Mouse (Mus musculus): ENCODE measurements around the gene Wdr3. TPM values are rescaled to one million over a fixed set of nuclear protein-coding genes. Genes with fewer than 3 reads are reported as not detected.

Wdr3 gene
- polyA plus RNA-seq, 1 experiment from 2014 or later = 37.2 TPM

DNA sequence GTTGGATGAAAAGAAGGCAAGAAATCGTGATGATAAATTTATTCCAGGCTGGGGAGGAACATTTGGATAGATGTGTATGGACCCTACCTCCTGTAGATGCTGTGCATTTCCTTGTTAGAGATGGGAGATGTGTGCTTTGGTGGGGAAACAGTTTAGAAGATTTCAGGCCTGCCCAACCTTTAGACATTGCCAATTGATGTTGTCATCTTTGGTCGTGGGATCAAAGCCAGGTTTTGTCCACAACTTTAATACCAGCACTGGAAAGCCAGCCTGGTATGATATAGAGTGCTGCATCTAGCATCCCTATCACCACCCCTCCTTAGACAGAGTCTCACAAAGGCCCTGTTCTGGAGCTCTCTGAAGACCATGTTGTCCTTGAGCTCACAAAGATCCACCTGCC lies 1.3 kb upstream of the Wdr3 start:
- Histone ChIP-seq H3K9me3 (ENCODE audit: control insufficient read depth, low read length) (no peaks in the 10 kb centered on the region), H3K27ac (replicated peaks; ENCODE audit: low read depth, low read length) (no peak overlapping the region), H3K4me3 (replicated peaks; ENCODE audit: low read depth, low read length) (0 out of 2 replicates have a peak overlapping the region, but pooled peaks have one; percentile 86), H3K27me3 (ENCODE audit: control insufficient read depth, insufficient read depth, low read length) (no peaks in the 10 kb centered on the region), H3K4me1 (ENCODE audit: control insufficient read depth, insufficient read depth, low read length) (peaks cover 14% of the 10 kb centered on the region; the same call in 1 of the 2 replicates), H3K36me3 (ENCODE audit: control insufficient read depth, insufficient read depth, low read length) (peaks cover 29% of the 10 kb centered on the region), H3K4me2 (ENCODE audit: low read length) (peak overlapping the region; percentile 83), H3K9ac (replicated peaks; ENCODE audit: low read length) (no peak overlapping the region; the same call in 1 of the 2 replicates)
- ATAC-seq (ENCODE audit: low FRiP score, low TSS enrichment) = no peak
- no peak for DNase-seq
- 88% methylated on average over 2 of the region's 2 CpGs for WGBS

DNA sequence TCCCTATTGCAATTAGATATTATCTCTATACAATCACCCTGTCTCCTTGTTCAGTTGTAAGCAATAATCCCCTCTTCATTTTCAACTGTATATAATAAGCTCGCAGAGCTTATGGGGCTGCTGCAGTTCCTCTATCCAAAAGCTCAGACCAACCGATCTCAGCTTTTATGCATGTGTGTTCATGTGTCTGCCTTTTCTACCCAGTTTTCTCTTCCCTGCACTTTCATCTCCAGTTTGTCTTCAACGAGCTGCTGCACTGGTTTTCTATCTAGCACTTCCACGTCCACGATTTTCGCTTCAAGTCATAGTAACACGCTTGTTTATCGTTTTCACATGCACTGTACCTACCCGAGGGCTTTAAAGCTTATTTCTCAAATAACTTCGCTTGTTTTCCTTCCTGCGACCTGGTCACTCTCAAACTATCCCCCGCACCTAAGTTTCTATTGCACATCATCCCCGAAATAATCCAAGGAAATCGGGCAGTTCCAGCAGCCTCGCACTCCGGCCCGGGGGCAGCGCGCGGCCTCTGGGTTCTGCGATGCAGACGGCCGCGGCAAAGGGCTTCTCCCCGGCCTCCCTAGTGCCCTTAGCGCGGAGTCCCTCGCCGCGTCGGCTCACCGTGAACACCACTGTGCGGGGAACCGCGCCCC lies 417 bp downstream of the Wdr3 start:
- DNase-seq = no peak
- H3K27ac ChIP-seq (replicated peaks; ENCODE audit: low read depth, low read length) = 0 out of 2 replicates have a peak overlapping the region, but pooled peaks have one; percentile 26
- H3K4me2 ChIP-seq (ENCODE audit: low read length) = peak overlapping the region; percentile 83
- H3K4me1 ChIP-seq (ENCODE audit: control insufficient read depth, insufficient read depth, low read length) = peaks cover 14% of the 10 kb centered on the region; the same call in 1 of the 2 replicates
- no peaks in the 10 kb centered on the region for H3K27me3 ChIP-seq (ENCODE audit: control insufficient read depth, insufficient read depth, low read length)
- H3K9me3 ChIP-seq (ENCODE audit: control insufficient read depth, low read length) = no peaks in the 10 kb centered on the region
- 2% methylated on average over 35 of the region's 35 CpGs for WGBS
- peak overlapping the region; percentile 86 for H3K4me3 ChIP-seq (replicated peaks; ENCODE audit: low read depth, low read length)
- H3K36me3 ChIP-seq (ENCODE audit: control insufficient read depth, insufficient read depth, low read length) = peaks cover 34% of the 10 kb centered on the region
- H3K9ac ChIP-seq (replicated peaks; ENCODE audit: low read length) = peak overlapping the region; percentile 87
- peak; percentile 1; the same call in 1 of the 2 replicates for ATAC-seq (ENCODE audit: low FRiP score, low TSS enrichment)

DNA sequence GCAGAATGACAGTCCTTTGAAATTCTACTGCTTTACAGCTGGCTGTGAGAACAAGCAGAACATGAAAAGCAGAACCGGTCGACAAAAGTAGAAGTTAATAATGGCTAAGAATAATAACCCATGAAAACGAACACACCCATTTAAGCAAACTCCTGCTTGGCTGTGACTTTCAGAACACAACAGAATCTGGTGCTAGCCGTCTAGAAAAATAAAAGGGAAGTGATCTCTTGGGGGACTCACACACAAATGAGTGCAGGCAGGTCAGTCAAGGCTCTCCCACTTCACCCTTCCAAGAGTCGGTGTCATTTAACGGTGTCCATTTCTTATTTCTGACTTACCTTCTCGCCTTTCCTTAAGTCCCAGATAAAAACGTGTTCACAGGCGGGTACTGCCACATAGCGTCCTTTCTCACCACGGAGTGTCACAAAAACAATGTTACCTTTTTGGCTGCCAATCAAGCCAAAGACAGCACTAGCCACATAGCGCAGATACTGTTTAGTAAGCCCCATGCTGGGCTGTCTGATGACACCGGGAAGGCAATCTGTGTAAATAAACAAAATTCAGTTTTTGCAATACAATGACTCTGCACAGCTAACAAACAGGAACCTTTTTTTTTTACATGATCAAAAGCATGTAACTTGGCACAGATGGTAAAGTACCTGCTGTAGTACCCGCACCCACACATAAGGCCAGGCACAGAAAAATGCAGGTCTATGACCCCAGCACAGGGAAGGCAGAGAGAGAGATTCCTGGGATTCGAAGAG lies 1.3 kb downstream of the Wdr3 start:
- Histone ChIP-seq H3K36me3 (ENCODE audit: control insufficient read depth, insufficient read depth, low read length) (peaks cover 36% of the 10 kb centered on the region), H3K4me2 (ENCODE audit: low read length) (peak overlapping the region; percentile 83), H3K9ac (replicated peaks; ENCODE audit: low read length) (peak overlapping the region; percentile 87; the same call in 1 of the 2 replicates), H3K4me1 (ENCODE audit: control insufficient read depth, insufficient read depth, low read length) (peaks cover 14% of the 10 kb centered on the region; the same call in 1 of the 2 replicates), H3K4me3 (replicated peaks; ENCODE audit: low read depth, low read length) (peak overlapping the region; percentile 86), H3K9me3 (ENCODE audit: control insufficient read depth, low read length) (no peaks in the 10 kb centered on the region), H3K27ac (replicated peaks; ENCODE audit: low read depth, low read length) (no peak overlapping the region), H3K27me3 (ENCODE audit: control insufficient read depth, insufficient read depth, low read length) (no peaks in the 10 kb centered on the region)
- no peak for ATAC-seq (ENCODE audit: low FRiP score, low TSS enrichment)
- DNase-seq = no peak
- WGBS = 91% methylated on average over 15 of the region's 15 CpGs

DNA sequence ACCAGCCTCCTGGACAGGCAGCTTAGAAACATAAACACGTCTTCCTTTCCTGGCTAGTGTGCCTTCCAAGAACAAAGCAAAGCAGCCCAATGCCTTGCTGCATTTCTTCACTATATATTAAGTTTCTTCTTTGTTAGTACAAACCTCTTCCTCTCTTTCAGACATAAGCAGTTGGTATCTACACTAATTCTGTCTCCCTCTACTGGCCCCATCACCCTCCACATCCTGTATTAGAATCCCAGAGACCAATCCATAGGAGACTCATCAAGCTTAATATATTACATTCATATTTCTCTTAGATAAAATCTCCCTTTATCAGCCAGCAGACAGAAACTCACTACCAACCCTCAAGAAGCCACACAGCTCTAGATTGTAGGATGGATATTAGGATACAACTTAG lies 39.8 kb downstream of the Wdr3 start:
- H3K27ac ChIP-seq (replicated peaks; ENCODE audit: low read depth, low read length) = no peak overlapping the region
- no peak for ATAC-seq (ENCODE audit: low FRiP score, low TSS enrichment)
- H3K36me3 ChIP-seq (ENCODE audit: control insufficient read depth, insufficient read depth, low read length) = no peaks in the 10 kb centered on the region
- DNase-seq = no peak
- 81% methylated on average over 1 of the region's 1 CpGs for WGBS
- no peaks in the 10 kb centered on the region for H3K27me3 ChIP-seq (ENCODE audit: control insufficient read depth, insufficient read depth, low read length)
- no peak overlapping the region for H3K9ac ChIP-seq (replicated peaks; ENCODE audit: low read length)
- H3K4me3 ChIP-seq (replicated peaks; ENCODE audit: low read depth, low read length) = no peak overlapping the region
- H3K4me2 ChIP-seq (ENCODE audit: low read length) = no peak overlapping the region
- no peaks in the 10 kb centered on the region for H3K4me1 ChIP-seq (ENCODE audit: control insufficient read depth, insufficient read depth, low read length)
- H3K9me3 ChIP-seq (ENCODE audit: control insufficient read depth, low read length) = no peaks in the 10 kb centered on the region

DNA sequence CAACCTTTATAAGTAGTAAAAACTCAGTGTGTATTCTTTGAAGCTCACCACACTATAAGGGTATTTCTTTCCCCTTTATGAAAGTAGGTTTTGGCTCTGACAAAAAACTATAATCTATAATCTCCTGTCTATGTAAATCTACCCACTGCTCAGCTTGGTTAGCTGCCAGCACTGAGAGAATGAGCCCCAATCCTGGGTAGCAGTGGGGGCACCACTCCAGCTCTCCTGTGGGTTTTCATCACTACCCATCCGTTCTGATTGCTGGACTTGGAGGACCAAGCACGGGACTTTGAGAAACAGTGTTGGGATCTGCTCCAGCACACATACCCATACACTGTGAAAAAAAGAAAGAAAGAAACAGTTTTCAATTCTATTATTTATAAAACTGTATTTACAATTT lies 40.2 kb downstream of the Wdr3 start:
- Histone ChIP-seq H3K4me1 (ENCODE audit: control insufficient read depth, insufficient read depth, low read length) (no peaks in the 10 kb centered on the region), H3K9me3 (ENCODE audit: control insufficient read depth, low read length) (no peaks in the 10 kb centered on the region), H3K36me3 (ENCODE audit: control insufficient read depth, insufficient read depth, low read length) (no peaks in the 10 kb centered on the region), H3K27me3 (ENCODE audit: control insufficient read depth, insufficient read depth, low read length) (no peaks in the 10 kb centered on the region), H3K4me2 (ENCODE audit: low read length) (no peak overlapping the region), H3K9ac (replicated peaks; ENCODE audit: low read length) (no peak overlapping the region), H3K4me3 (replicated peaks; ENCODE audit: low read depth, low read length) (no peak overlapping the region), H3K27ac (replicated peaks; ENCODE audit: low read depth, low read length) (no peak overlapping the region)
- no peak for DNase-seq
- ATAC-seq (ENCODE audit: low FRiP score, low TSS enrichment) = no peak
- WGBS = 78% methylated on average over 2 of the region's 2 CpGs

DNA sequence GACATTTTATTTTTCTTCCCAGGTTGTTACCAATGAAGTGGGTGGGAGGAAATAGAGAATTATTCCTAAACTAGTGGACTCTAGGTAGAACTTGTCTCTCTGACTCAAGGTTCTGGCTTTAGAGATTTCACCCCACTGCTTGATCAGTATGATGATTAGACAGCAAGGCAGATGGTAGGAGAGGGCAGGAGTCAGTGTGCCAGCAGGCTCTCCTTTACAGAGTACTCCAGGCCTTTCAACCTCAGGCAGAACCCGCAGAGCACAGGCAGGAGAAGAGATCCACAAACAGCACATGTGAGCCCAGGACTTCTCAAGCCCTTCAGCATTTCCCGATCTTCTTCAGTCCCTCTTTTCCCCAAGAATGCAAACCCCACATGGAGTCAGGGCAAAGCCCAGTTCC lies 43.5 kb downstream of the Wdr3 start:
- WGBS = 77% methylated on average over 2 of the region's 2 CpGs

DNA sequence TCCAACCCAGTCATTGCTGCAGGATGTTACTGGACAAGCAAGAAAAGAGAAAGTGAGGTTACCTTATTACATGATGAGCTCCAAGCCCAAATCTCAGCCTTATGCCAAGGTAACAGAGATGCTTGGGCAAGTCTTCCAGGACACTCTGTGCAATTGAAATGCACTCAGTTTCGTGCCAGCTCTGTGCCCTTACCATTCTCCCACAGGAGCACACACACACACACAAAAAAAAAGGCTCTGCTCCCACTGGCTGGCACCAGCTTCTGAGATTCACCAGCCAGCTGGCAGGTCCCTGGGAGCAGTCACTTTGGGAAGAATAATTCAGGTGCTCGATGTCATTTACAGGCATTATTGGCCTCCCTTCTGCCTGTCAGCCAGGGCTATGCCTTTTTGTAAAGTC lies 55.5 kb downstream of the Wdr3 start:
- Histone ChIP-seq H3K27me3 (ENCODE audit: control insufficient read depth, insufficient read depth, low read length) (no peaks in the 10 kb centered on the region), H3K4me1 (ENCODE audit: control insufficient read depth, insufficient read depth, low read length) (no peaks in the 10 kb centered on the region), H3K36me3 (ENCODE audit: control insufficient read depth, insufficient read depth, low read length) (no peaks in the 10 kb centered on the region), H3K9me3 (ENCODE audit: control insufficient read depth, low read length) (no peaks in the 10 kb centered on the region), H3K9ac (replicated peaks; ENCODE audit: low read length) (no peak overlapping the region), H3K4me3 (replicated peaks; ENCODE audit: low read depth, low read length) (no peak overlapping the region), H3K4me2 (ENCODE audit: low read length) (no peak overlapping the region), H3K27ac (replicated peaks; ENCODE audit: low read depth, low read length) (no peak overlapping the region)
- DNase-seq (peak; percentile 2), ATAC-seq (ENCODE audit: low FRiP score, low TSS enrichment) (no peak)
- WGBS = 88% methylated on average over 2 of the region's 2 CpGs

More for the DNA sequence above, 43.5 kb downstream of the Wdr3 start:
- no peak overlapping the region for H3K4me3 ChIP-seq (replicated peaks; ENCODE audit: low read depth, low read length)
- no peaks in the 10 kb centered on the region for H3K27me3 ChIP-seq (ENCODE audit: control insufficient read depth, insufficient read depth, low read length)
- no peak overlapping the region for H3K9ac ChIP-seq (replicated peaks; ENCODE audit: low read length)
- no peaks in the 10 kb centered on the region for H3K36me3 ChIP-seq (ENCODE audit: control insufficient read depth, insufficient read depth, low read length)
- ATAC-seq (ENCODE audit: low FRiP score, low TSS enrichment) (no peak), DNase-seq (no peak)
- no peak overlapping the region for H3K4me2 ChIP-seq (ENCODE audit: low read length)
- H3K27ac ChIP-seq (replicated peaks; ENCODE audit: low read depth, low read length) = no peak overlapping the region
- no peaks in the 10 kb centered on the region for H3K9me3 ChIP-seq (ENCODE audit: control insufficient read depth, low read length)
- no peaks in the 10 kb centered on the region for H3K4me1 ChIP-seq (ENCODE audit: control insufficient read depth, insufficient read depth, low read length)

DNA sequence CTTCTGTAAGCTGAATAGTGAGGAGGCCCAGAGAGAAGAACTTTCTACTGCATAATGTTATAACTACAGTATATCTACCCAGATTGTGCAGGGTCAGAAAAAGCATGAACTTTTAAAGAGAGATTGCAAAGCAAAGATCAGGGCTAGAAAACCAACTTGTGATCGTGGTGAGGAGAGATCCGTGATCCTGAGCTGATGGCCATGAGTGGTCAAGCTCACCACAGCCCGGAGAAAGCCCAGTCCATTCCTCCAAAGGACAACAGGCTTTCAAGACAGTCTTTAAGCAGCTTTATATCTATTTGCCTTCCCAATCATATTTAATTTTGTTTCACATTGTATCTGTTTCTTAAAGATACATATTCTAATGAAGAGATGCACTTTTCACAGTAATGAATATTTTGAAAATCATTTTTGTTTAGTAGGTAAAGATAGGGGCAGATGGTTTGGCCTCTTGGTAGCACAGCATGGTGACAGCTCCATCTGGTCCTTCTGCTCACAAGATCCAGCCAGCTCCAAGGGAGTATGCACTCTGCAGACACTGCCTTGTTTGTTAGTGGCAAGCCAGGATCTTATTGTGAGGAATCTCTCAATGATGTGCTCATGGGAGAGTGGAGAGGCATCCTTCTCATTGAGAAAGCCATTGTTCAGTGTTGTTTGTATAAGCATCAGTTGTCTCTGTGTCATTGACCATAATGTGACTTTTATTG lies 59.7 kb downstream of the Wdr3 start:
- no peaks in the 10 kb centered on the region for H3K36me3 ChIP-seq (ENCODE audit: control insufficient read depth, insufficient read depth, low read length)
- no peak overlapping the region for H3K27ac ChIP-seq (replicated peaks; ENCODE audit: low read depth, low read length)
- H3K9me3 ChIP-seq (ENCODE audit: control insufficient read depth, low read length) = no peaks in the 10 kb centered on the region
- DNase-seq (no peak), ATAC-seq (ENCODE audit: low FRiP score, low TSS enrichment) (no peak)
- WGBS = 92% methylated on average over 3 of the region's 3 CpGs
- H3K27me3 ChIP-seq (ENCODE audit: control insufficient read depth, insufficient read depth, low read length) = no peaks in the 10 kb centered on the region
- H3K4me3 ChIP-seq (replicated peaks; ENCODE audit: low read depth, low read length) = no peak overlapping the region
- H3K9ac ChIP-seq (replicated peaks; ENCODE audit: low read length) = no peak overlapping the region
- no peak overlapping the region for H3K4me2 ChIP-seq (ENCODE audit: low read length)
- H3K4me1 ChIP-seq (ENCODE audit: control insufficient read depth, insufficient read depth, low read length) = no peaks in the 10 kb centered on the region

Measured in midbrain, embryonic 14.5 days (tissue).